Mouse (Mus musculus): ENCODE results near the gene Nrm. TPM values are rescaled to one million over a fixed set of nuclear protein-coding genes. Genes with fewer than 3 reads are reported as not detected.

Nrm gene
- total and polyA plus RNA-seq, 3 experiments: 1.8 to 5.6 (median 1.8) TPM

GRCm38 (mm10) chr17:35909919-35910369, 48.8 kb downstream of the Nrm start, which contains the start of gene Atat1:
Gene Atat1 (minus strand): TSS chr17:35910075.
- Histone ChIP-seq H3K4me1 (ENCODE audit: control insufficient read depth, insufficient read depth, low read length) (no peaks in the 10 kb centered on the region; the same call in 1 of the 2 replicates), H3K36me3 (ENCODE audit: control insufficient read depth, insufficient read depth, low read length) (no peaks in the 10 kb centered on the region), H3K27me3 (ENCODE audit: control insufficient read depth, insufficient read depth, low read length) (no peaks in the 10 kb centered on the region), H3K79me2 (replicated peaks; ENCODE audit: control insufficient read depth, insufficient read depth, low read length) (no peaks in the 10 kb centered on the region), H3K27ac (peak within 1 kb of the TSS; percentile 59), H3K9ac (ENCODE audit: low read depth, low read length) (peak within 1 kb of the TSS; percentile 8), H3K4me3 (peak within 1 kb of the TSS; percentile 79)
- intact Hi-C loops (cut with DNase I): loop anchor here (2.0 kb wide), 1 partner anchor 79 kb away; no protein-coding TSS in a partner anchor
- TF ChIP-seq EP300 (IDR thresholded peaks at IDR 0.05; ENCODE audit: insufficient read depth, low read depth, low read length) (0 out of 2 replicates have a peak, but pooled peaks have one; percentile 24), CTCF (IDR thresholded peaks at IDR 0.05) (no peak), POLR2A (IDR thresholded peaks at IDR 0.05; ENCODE audit: insufficient read depth, low read depth, low read length) (peak; percentile 74)
- DNase-seq: peak; percentile 92 to 94
- WGBS: 3% methylated on average over 25 of the region's 25 CpGs

GRCm38 (mm10) chr17:35914975-35915374, 53.9 kb downstream of the Nrm start:
- no peak overlapping the region for H3K27ac ChIP-seq
- no peak overlapping the region for H3K9ac ChIP-seq (ENCODE audit: low read depth, low read length)
- DNase-seq: no peak
- no peaks in the 10 kb centered on the region for H3K27me3 ChIP-seq (ENCODE audit: control insufficient read depth, insufficient read depth, low read length)
- H3K4me3 ChIP-seq: no peak overlapping the region; the same call in 1 of the 2 replicates
- H3K79me2 ChIP-seq (replicated peaks; ENCODE audit: control insufficient read depth, insufficient read depth, low read length): no peaks in the 10 kb centered on the region
- no peak for TF ChIP-seq EP300 (IDR thresholded peaks at IDR 0.05; ENCODE audit: insufficient read depth, low read depth, low read length)
- H3K36me3 ChIP-seq (ENCODE audit: control insufficient read depth, insufficient read depth, low read length): peaks cover 4% of the 10 kb centered on the region
- H3K4me1 ChIP-seq (ENCODE audit: control insufficient read depth, insufficient read depth, low read length): peaks cover 7% of the 10 kb centered on the region
- intact Hi-C loops (cut with DNase I): no loop called here
- 74% methylated on average over 6 of the region's 6 CpGs for WGBS

Small RNA genes lying within 50 kb of the gene (microRNA-seq; reads per million reads assigned to microRNA genes)
- gene Gm28033: 0.39 to 0.56 reads per million in 2 experiments

Other genes with a start within 250 kb of the Nrm start
- not detected for gene Gm9573, start 234.7 kb upstream of the Nrm start, total RNA-seq (2021)
- gene Gm9573, start 234.7 kb upstream of the Nrm start, polyA plus RNA-seq (2012; rRNA removed): not detected in 2 replicates
- not detected for gene Mucl3, start 217.6 kb upstream of the Nrm start, total RNA-seq (2021)
- not detected in 2 replicates for gene Mucl3, start 217.6 kb upstream of the Nrm start, polyA plus RNA-seq (2012; rRNA removed)
- 10 to 100 TPM; 26.6 to 28.3 TPM for gene Vars2, start 193.7 kb upstream of the Nrm start, total RNA-seq (2021)
- 19.3 and 20.3 TPM in 2 replicates for gene Vars2, start 193.7 kb upstream of the Nrm start, polyA plus RNA-seq (2012; rRNA removed)
- 10 to 100 TPM; 15.0 to 20.6 TPM for gene Gtf2h4, start 187.6 kb upstream of the Nrm start, total RNA-seq (2021)
- gene Gtf2h4, start 187.6 kb upstream of the Nrm start, polyA plus RNA-seq (2012; rRNA removed): 19.2 and 21.0 TPM in 2 replicates
- 10 to 100 TPM; 25.9 to 30.6 TPM for gene Ddr1, start 156.7 kb upstream of the Nrm start, total RNA-seq (2021)
- gene Ddr1, start 156.7 kb upstream of the Nrm start, polyA plus RNA-seq (2012; rRNA removed): 24.4 and 27.6 TPM in 2 replicates
- gene Ier3, start 39.6 kb upstream of the Nrm start, total RNA-seq (2021): 10 to 100 TPM; 15.6 to 37.0 TPM
- 30.9 and 33.1 TPM in 2 replicates for gene Ier3, start 39.6 kb upstream of the Nrm start, polyA plus RNA-seq (2012; rRNA removed)
- 100 to 1,000 TPM; 133 to 148 TPM for gene Flot1, start 38.1 kb upstream of the Nrm start, total RNA-seq (2021)
- gene Flot1, start 38.1 kb upstream of the Nrm start, polyA plus RNA-seq (2012; rRNA removed): 138 and 144 TPM in 2 replicates
- gene Tubb5, start 23.0 kb upstream of the Nrm start, total RNA-seq (2021): 10 to 100 TPM; 83.0 to 90.1 TPM
- gene Tubb5, start 23.0 kb upstream of the Nrm start, polyA plus RNA-seq (2012; rRNA removed): 108 and 134 TPM in 2 replicates
- 10 to 100 TPM; 13.2 to 13.3 TPM for gene Mdc1, start 19.8 kb upstream of the Nrm start, total RNA-seq (2021)
- 4.2 and 8.3 TPM in 2 replicates for gene Mdc1, start 19.8 kb upstream of the Nrm start, polyA plus RNA-seq (2012; rRNA removed)
- 10 to 100 TPM; 12.8 to 18.6 TPM for gene Ppp1r18, start 4.3 kb downstream of the Nrm start, total RNA-seq (2021)
- gene Ppp1r18, start 4.3 kb downstream of the Nrm start, polyA plus RNA-seq (2012; rRNA removed): 18.9 and 21.3 TPM in 2 replicates
- gene Dhx16, start 18.5 kb downstream of the Nrm start, total RNA-seq (2021): 10 to 100 TPM; 19.3 to 20.3 TPM
- 27.7 and 38.0 TPM in 2 replicates for gene Dhx16, start 18.5 kb downstream of the Nrm start, polyA plus RNA-seq (2012; rRNA removed)
- 100 to 1,000 TPM in 1 of 2 experiments, 10 to 100 TPM in 1; 99.4 to 116 TPM for gene 2310061I04Rik, start 36.1 kb downstream of the Nrm start, total RNA-seq (2021)
- gene 2310061I04Rik, start 36.1 kb downstream of the Nrm start, polyA plus RNA-seq (2012; rRNA removed): 164 and 176 TPM in 2 replicates
- 1 to 10 TPM; 6.0 TPM for gene Atat1, start 48.8 kb downstream of the Nrm start, total RNA-seq (2021)
- 22.0 and 24.3 TPM in 2 replicates for gene Atat1, start 48.8 kb downstream of the Nrm start, polyA plus RNA-seq (2012; rRNA removed)
- 10 to 100 TPM; 50.9 to 56.2 TPM for gene Mrps18b, start 55.1 kb downstream of the Nrm start, total RNA-seq (2021)
- gene Mrps18b, start 55.1 kb downstream of the Nrm start, polyA plus RNA-seq (2012; rRNA removed): 76.0 and 99.7 TPM in 2 replicates
- gene Ppp1r10, start 55.1 kb downstream of the Nrm start, total RNA-seq (2021): 10 to 100 TPM; 26.4 to 40.9 TPM
- gene Ppp1r10, start 55.1 kb downstream of the Nrm start, polyA plus RNA-seq (2012; rRNA removed): 18.1 and 18.7 TPM in 2 replicates
- 10 to 100 TPM; 63.0 to 75.2 TPM for gene Abcf1, start 108.4 kb downstream of the Nrm start, total RNA-seq (2021)
- 54.5 and 59.6 TPM in 2 replicates for gene Abcf1, start 108.4 kb downstream of the Nrm start, polyA plus RNA-seq (2012; rRNA removed)
- 10 to 100 TPM; 27.4 to 35.6 TPM for gene Gnl1, start 118.5 kb downstream of the Nrm start, total RNA-seq (2021)
- 17.0 and 18.2 TPM in 2 replicates for gene Gnl1, start 118.5 kb downstream of the Nrm start, polyA plus RNA-seq (2012; rRNA removed)
- 1 to 10 TPM; 3.9 to 4.3 TPM for gene Prr3, start 118.9 kb downstream of the Nrm start, total RNA-seq (2021)
- 6.8 and 7.6 TPM in 2 replicates for gene Prr3, start 118.9 kb downstream of the Nrm start, polyA plus RNA-seq (2012; rRNA removed)
- gene H2-T24, start 159.2 kb downstream of the Nrm start, total RNA-seq (2021): 1 to 10 TPM; 7.5 to 9.6 TPM
- 4.3 and 9.4 TPM in 2 replicates for gene H2-T24, start 159.2 kb downstream of the Nrm start, polyA plus RNA-seq (2012; rRNA removed)
- 10 to 100 TPM; 27.3 to 34.1 TPM for gene H2-T23, start 171.5 kb downstream of the Nrm start, total RNA-seq (2021)
- 43.4 and 46.4 TPM in 2 replicates for gene H2-T23, start 171.5 kb downstream of the Nrm start, polyA plus RNA-seq (2012; rRNA removed)
- 10 to 100 TPM in 1 of 2 experiments, 1 to 10 TPM in 1; 7.4 to 10.6 TPM for gene H2-T22, start 181.4 kb downstream of the Nrm start, total RNA-seq (2021)
- 23.4 and 23.8 TPM in 2 replicates for gene H2-T22, start 181.4 kb downstream of the Nrm start, polyA plus RNA-seq (2012; rRNA removed)
- gene Gm6034, start 181.6 kb downstream of the Nrm start, total RNA-seq (2021): not detected
- gene Gm6034, start 181.6 kb downstream of the Nrm start, polyA plus RNA-seq (2012; rRNA removed): not detected in 2 replicates
- 1 to 10 TPM; 3.5 to 4.4 TPM for gene Gm11127, start 197.1 kb downstream of the Nrm start, total RNA-seq (2021)
- gene Gm11127, start 197.1 kb downstream of the Nrm start, polyA plus RNA-seq (2012; rRNA removed): not detected in 2 replicates

All from heart, adult 2 months (tissue).